Mouse (Mus musculus) ES-Bruce4 (cell line): Measurements from ENCODE around the gene Drd1. TPM values are rescaled to one million over a fixed set of nuclear protein-coding genes. Genes with fewer than 3 reads are reported as not detected.

Source experiments
- H3K27ac ChIP-seq: 2 replicates; pipeline ENCODE4 v1.5.1; 2012; ENCODE audit warnings: low read length, inconsistent platforms; ENCODE audit not compliant: insufficient read depth
- H3K27me3 ChIP-seq: 2 replicates; pipeline ENCODE4 v1.6.1; 2012; ENCODE audit warnings: mild to moderate bottlenecking, low read length, inconsistent platforms; ENCODE audit not compliant: control insufficient read depth, poor library complexity, insufficient read depth, severe bottlenecking
- H3K36me3 ChIP-seq: 2 replicates; pipeline ENCODE4 v1.6.1; 2012; ENCODE audit warnings: inconsistent platforms, mild to moderate bottlenecking, low read length, moderate library complexity; ENCODE audit not compliant: control insufficient read depth, poor library complexity, insufficient read depth, severe bottlenecking
- H3K4me1 ChIP-seq: one replicate; pipeline ENCODE4 v1.8.1; 2011; ENCODE audit warnings: low read length; ENCODE audit not compliant: control insufficient read depth, insufficient read depth
- H3K4me3 ChIP-seq: 2 replicates; pipeline ENCODE4 v1.5.1; 2011; ENCODE audit warnings: low read depth, mild to moderate bottlenecking, low read length
- H3K9ac ChIP-seq: 2 replicates; pipeline ENCODE4 v1.6.1; 2012; ENCODE audit warnings: low read depth, mild to moderate bottlenecking, inconsistent platforms; ENCODE audit not compliant: poor library complexity, severe bottlenecking
- H3K9me3 ChIP-seq: replicated peaks from 2 replicates; pipeline ENCODE4 v1.6.1; 2012; ENCODE audit warnings: mild to moderate bottlenecking, low read length, inconsistent platforms; ENCODE audit not compliant: control insufficient read depth, poor library complexity, insufficient read depth, severe bottlenecking
- CTCF ChIP-seq: IDR thresholded peaks from one replicate; pipeline ENCODE4 v1.8.1; 2011; ENCODE audit warnings: low read depth, low read length
- EP300 ChIP-seq: IDR thresholded peaks from 2 replicates; pipeline ENCODE4 v1.6.1; 2011; ENCODE audit warnings: low read depth, low read length; ENCODE audit not compliant: insufficient read depth
- POLR2A ChIP-seq: IDR thresholded peaks from one replicate; pipeline ENCODE4 v1.8.1; 2011; ENCODE audit warnings: low read length; ENCODE audit not compliant: insufficient read depth
- polyA plus RNA-seq: library from polyadenylated mRNA; stranded (reverse); fragments of >200 nt; gene quantifications from 2 replicates; pipeline ENCODE4 v1.2.4, GENCODE M21; 2011; ENCODE audit warnings: low read depth; ENCODE audit not compliant: missing spikeins, insufficient read depth, insufficient read length

The Drd1 gene
- polyA plus RNA-seq, 1 experiment, result not detected

DNA sequence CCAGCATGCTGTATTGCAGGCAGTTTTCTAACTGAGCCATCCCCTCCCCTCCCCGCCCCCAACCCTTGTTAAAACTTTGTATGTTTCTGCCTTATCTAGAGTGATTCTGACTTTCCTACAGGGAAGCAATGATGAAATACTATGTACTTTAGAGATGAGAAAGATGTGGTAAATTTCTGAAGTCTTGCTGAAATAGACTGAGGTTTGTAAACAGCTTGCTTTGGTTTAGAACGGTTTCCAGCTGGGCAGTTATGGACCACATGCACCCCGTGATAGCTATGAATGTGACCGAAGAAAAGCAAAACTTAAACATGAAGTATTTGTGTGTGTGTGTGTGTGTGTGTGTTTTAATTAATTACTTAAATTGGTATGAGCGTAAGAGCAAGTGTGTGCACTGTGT lies 29.3 kb upstream of the Drd1 start:
- H3K27me3 ChIP-seq, result no peaks in the 10 kb centered on the region
- H3K4me1 ChIP-seq, result no peaks in the 10 kb centered on the region
- no peaks in the 10 kb centered on the region for H3K9me3 ChIP-seq
- no peak overlapping the region for H3K9ac ChIP-seq
- TF ChIP-seq CTCF (no peak), EP300 (no peak)
- H3K27ac ChIP-seq, result no peak overlapping the region
- no peak overlapping the region for H3K4me3 ChIP-seq
- H3K36me3 ChIP-seq, result peaks cover 37% of the 10 kb centered on the region

DNA sequence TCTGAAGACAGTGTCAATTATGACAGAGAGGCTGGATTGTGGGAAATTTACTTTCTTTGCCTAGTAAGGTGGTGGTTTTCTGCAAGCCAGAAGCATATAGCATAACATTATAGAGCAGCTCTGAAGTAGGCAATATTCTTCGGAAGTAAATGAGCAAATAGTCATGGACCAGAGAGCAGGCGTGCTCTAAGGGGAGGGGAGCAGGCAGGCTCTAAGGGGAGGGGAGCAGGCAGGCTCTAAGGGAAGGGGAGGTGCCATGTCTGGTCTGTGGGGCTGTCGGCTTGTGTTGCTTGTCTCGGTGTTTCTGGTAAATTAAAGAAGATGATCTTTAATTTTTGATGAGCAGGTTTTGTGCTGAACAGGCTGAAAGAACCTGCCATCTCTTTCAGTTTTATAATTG lies 28.7 kb upstream of the Drd1 start:
- Histone ChIP-seq H3K4me1 (no peaks in the 10 kb centered on the region), H3K36me3 (peaks cover 31% of the 10 kb centered on the region), H3K27ac (no peak overlapping the region), H3K27me3 (no peaks in the 10 kb centered on the region), H3K9me3 (no peaks in the 10 kb centered on the region), H3K9ac (no peak overlapping the region), H3K4me3 (no peak overlapping the region)
- TF ChIP-seq EP300 (no peak), CTCF (no peak), POLR2A (no peak)

DNA sequence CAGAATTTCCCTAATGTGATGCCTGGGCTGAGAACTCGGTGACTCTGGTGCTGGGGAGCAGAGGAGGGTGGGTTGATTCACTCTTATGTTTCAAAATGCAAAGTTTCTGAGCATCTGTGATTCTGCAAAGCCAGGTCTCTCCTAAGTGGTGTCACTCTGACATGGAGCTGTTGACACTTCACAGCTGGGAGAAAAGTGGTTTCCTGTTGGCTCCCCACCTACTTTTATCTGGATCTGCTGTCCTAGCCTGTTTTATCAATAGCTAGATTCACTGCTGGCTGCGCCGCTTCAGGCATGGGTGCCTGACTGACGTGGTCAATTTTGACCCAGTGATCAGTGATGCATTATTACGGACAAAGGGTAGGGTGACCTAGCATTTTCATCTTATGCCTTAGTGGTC lies 27.4 kb upstream of the Drd1 start:
- Histone ChIP-seq H3K4me3 (no peak overlapping the region), H3K9ac (no peak overlapping the region), H3K27ac (no peak overlapping the region), H3K36me3 (peaks cover 23% of the 10 kb centered on the region), H3K27me3 (no peaks in the 10 kb centered on the region), H3K9me3 (no peaks in the 10 kb centered on the region), H3K4me1 (no peaks in the 10 kb centered on the region)
- TF ChIP-seq CTCF, result no peak
- no peak for TF ChIP-seq POLR2A
- TF ChIP-seq EP300, result no peak

DNA sequence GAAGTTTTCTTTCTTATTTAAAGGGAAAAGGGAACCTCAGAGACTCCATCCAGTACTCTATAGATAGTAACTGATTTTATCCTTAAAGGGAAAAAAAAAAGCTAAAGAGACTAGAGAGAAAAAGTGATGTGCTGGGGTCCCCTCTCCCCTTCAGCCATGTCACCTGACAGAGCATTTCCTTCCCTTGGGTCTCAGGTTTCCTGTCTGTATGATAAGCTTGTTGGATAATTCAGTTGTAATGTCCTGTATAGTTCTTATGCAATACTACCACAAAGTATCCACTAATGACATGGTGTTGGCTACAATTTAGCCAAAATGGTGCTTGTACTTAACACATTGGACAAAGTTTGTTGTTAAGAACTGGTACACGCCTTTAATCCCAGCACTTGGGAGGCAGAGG lies 25.3 kb upstream of the Drd1 start:
- H3K9ac ChIP-seq, result no peak overlapping the region
- peaks cover 4% of the 10 kb centered on the region for H3K36me3 ChIP-seq
- H3K9me3 ChIP-seq, result no peaks in the 10 kb centered on the region
- H3K27me3 ChIP-seq, result no peaks in the 10 kb centered on the region
- no peak overlapping the region for H3K27ac ChIP-seq
- TF ChIP-seq POLR2A, result no peak
- no peak for TF ChIP-seq EP300
- TF ChIP-seq CTCF, result no peak
- H3K4me1 ChIP-seq, result no peaks in the 10 kb centered on the region
- H3K4me3 ChIP-seq, result no peak overlapping the region

DNA sequence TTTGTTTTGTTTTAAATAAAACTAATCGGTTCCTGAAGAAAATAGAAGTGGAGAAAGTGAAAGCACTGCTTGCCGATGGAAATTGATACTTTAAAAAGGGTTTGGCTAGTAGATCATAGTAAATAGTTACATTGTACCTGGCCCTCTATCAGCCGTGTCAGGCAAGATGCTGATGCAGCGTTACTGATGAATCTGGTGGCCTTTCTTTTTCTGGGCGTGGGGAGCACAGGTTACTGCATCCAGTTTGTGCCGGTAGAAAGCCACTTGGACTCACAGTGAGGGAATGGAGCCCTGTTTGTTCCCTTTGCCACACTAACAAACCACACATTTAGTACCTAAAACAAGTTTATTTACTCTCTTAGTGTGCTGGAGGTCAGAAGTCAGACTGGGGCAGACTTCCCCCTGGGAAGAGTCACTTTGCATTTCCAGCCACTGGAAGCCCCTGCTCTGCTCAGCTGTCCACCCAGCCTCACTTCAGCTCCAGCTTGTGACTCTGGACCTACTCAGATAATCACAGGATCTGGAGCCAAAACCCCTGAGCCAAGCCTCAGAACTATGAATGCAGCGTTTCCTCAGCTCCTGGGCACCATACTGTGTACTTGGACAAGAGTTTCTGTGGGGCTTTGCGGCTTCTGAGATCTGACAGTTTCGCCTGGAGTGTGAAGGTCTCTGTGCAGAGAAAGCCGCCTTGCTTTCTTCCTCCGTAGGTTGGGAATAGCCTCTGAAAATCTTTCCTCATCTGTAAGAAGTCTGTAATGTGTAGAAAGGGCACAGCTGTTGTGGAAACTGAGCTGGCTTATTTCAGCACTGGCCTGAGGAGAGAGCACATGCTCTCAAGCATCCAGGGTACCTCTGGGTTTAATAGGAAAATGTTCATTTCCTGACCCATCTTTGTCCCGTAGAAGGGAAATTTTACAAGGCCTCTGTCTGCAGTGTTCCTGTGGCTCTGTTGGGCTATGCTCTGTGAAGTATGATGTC lies 24.6 kb upstream of the Drd1 start:
- Histone ChIP-seq H3K9me3 (no peaks in the 10 kb centered on the region), H3K36me3 (no peaks in the 10 kb centered on the region; the same call in 1 of the 2 replicates), H3K9ac (no peak overlapping the region), H3K27me3 (no peaks in the 10 kb centered on the region), H3K4me1 (no peaks in the 10 kb centered on the region), H3K27ac (no peak overlapping the region), H3K4me3 (no peak overlapping the region)
- TF ChIP-seq CTCF (no peak), EP300 (no peak), POLR2A (no peak)

DNA sequence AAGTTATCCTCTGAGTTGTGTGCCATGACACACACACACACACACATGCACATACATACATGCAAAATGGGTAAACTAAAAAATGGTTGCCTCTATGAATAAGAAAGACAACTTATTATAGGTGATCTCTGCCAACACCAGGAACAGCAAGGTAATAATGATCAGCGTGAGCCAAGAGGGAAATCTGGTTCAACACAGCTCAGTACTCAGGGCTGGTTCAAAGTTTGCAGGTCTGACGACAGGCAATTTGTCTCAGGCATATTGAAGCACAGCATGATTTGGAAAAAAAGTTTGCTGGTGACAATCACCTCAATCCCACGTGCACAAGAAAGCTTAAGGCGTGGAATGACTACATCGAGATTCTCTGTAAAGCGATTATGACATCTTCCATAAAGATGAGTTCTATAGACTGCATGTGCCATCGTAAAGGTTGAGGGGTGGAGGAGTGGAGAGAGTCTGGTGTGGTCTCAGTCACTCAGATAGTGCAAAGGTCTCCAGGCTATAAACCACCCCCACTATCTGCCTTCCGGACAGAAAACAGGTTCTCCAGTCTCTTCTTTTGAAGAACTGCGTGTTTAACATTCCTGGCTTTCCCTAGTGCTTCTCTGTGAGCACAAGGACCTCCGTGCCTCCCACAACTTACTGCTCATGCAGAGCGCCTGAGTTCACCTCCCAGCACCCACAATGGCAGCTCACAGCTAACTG lies 22.1 kb upstream of the Drd1 start:
- TF ChIP-seq POLR2A (no peak), CTCF (no peak), EP300 (no peak)
- Histone ChIP-seq H3K27me3 (no peaks in the 10 kb centered on the region), H3K27ac (no peak overlapping the region), H3K4me3 (no peak overlapping the region), H3K9ac (no peak overlapping the region), H3K9me3 (no peaks in the 10 kb centered on the region), H3K36me3 (no peaks in the 10 kb centered on the region; the same call in 1 of the 2 replicates), H3K4me1 (no peaks in the 10 kb centered on the region)
